Mouse (Mus musculus) embryo, embryonic 11 days (tissue): ENCODE data around the gene Atf7.

Source experiments
- DNase-seq: peaks from one replicate; pipeline ENCODE4 v3.0.0-alpha.2; 2015

The Atf7 gene

DNA sequence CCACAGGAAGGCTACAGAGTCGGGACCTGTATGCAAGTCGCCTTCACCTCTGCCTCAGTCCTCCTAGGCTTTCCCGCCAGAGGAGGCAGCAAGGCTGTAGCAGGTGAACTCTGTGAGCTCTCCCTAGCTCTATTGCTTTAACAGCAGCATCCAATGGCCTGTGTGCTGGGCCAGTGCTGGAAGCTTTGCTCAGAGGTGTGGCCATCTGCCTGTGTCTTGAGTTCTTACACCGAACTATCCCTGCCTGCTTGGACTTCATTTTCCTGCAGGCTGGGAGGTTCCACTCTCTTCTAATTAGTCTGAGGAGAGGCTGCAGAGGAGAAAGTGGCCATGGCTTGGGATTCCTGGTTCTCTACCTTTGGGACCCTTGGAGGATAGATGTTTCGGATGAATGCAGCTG lies 113.3 kb downstream of the Atf7 start:
- DNase-seq = peak; percentile 38

DNA sequence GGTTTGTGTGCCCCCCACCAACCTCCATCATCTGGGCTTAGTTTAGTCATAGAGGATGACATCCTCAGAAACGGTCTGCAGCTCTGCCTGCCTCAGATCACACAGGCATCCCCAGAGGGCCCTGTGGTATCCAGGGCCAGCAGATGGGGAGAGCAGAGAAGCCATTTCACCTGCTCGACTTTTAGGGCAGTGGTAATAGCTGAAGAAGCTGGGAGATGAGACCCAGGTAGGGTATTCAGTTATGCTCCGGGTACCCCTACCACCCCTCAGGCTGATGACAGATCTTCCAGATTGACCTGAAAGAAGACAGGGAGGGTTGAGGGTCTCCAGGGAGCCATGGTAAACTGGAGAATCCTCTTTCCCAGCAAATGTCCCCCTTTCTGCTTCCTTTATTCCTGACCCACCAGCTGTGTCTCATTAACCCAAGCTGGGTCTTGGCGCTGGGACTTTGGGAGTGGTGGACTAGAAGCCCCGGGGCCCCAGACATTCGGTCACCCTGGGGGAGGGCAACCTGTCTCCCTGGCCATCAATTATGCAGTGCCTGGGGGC lies 113.9 kb downstream of the Atf7 start:
- DNase-seq = peak; percentile 77

GRCm38 (mm10) chr15:102510590-102511284 lies 114.5 kb downstream of the Atf7 start:
- DNase-seq = peak; percentile 95

DNA sequence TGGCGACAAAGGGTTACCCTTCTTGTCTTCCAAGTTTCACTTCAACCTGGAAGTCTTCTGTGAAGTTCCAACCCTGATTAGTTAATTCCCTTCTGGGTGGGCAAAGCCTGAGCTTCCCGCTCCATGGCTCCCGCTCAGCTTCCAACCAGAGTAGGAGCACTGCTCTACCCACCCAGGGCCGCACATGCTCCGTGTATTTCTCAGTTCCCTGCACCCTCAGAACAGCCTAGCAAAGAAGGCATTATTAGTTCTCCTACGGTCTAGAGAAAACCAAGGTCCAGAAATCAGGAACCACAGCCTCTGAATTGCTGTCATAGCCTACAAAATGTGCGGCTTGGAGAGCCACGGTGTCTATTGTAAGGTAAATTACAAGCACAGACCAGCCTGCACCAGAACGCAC lies 115.2 kb downstream of the Atf7 start:
- peak; percentile 32 for DNase-seq

- no peak for DNase-seq
Measured at GRCm38 (mm10) chr15:102508336-102508735, 116.9 kb downstream of the Atf7 start.

GRCm38 (mm10) chr15:102507561-102507960 lies 117.7 kb downstream of the Atf7 start:
- DNase-seq = no peak

- DNase-seq = no peak
Measured at GRCm38 (mm10) chr15:102506864-102507263, 118.4 kb downstream of the Atf7 start.

DNA sequence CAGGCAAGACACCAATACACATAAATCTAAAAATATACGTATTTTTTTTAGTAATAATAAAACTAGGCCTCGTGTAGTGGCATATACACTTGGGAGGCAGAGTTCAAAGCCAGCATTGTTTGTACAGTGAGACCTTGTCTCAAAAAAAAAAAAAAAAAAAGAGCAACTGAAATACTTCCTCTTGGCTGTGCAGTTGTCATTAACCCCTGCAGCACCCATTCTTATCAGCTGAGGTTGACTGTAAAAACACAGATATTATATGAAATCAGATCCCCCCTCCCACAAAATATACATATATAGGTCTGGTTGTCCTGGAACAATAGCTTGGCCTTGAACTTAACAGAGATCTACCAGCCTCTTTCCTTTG lies 118.8 kb downstream of the Atf7 start:
- no peak for DNase-seq

- no peak for DNase-seq
Measured at GRCm38 (mm10) chr15:102505770-102506463, 119.3 kb downstream of the Atf7 start.

DNA sequence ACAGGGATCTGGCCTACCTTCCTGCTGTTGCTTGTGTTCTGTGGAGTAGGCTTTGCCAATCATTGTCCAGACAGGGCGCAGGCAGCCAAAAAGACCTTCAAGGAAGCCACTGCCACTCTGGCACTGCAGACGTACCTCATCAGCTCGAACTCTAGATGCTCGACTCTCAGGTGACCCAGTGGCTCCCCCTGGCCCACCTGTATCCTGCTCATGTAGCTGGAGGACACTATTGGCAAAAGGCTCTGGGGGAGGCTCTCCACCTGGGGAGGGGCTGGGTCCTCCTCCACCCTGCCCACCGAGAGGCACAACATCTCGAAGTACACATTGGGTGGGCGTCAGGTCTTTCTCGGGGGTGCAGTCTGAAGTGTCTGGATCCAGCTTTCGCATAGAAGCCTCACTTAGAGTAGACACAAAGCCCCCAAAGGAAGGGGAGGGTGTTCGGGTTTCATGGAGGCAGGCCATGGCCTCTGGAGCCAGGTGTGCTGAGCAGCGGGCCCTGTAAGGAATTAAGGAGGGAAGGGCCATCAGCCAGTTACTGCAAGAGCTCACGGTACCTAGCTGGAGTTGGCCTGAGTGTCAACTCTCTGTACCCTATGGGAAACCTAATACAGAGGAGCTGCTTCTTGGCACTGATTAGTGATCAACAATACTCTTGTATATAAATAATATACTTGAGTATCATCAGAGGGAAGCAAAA lies 120.0 kb downstream of the Atf7 start:
- DNase-seq = no peak

GRCm38 (mm10) chr15:102503924-102504782 lies 121.1 kb downstream of the Atf7 start:
- DNase-seq = no peak

GRCm38 (mm10) chr15:102503447-102503846 lies 121.8 kb downstream of the Atf7 start, which contains the start of gene Gm10337:
Gm10337 (plus strand) TSS chr15:102503722.
- no peak for DNase-seq

DNA sequence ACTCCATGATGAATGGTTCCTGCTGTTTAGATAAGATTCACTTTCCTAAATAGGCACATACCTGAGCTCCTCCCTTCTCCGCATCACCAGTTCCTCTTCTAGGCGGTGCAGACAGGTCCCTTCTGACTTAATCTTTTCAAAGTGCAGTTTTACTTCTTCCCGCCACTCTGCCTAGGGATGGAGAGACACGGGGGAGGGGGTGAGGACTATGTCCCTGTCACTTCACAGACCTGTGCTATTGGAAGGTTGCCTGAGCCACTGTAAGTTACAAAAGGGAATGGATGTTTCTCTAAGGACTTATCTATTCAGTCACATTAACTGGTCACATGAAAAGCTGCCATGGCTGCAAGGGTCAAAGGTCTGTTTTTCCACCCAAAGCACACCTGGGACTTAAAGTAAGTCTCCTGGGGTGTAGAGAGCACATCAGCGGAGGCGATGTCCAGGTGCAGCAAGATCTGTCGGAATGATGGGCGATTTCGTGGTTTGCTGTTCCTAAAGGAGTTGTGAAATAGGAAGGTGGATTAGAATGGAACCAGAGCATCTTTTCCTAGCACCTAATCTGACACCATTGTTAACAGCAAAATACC lies 122.9 kb downstream of the Atf7 start:
- DNase-seq = no peak

- no peak for DNase-seq
Measured at GRCm38 (mm10) chr15:102501084-102501814, 124.0 kb downstream of the Atf7 start.

DNA sequence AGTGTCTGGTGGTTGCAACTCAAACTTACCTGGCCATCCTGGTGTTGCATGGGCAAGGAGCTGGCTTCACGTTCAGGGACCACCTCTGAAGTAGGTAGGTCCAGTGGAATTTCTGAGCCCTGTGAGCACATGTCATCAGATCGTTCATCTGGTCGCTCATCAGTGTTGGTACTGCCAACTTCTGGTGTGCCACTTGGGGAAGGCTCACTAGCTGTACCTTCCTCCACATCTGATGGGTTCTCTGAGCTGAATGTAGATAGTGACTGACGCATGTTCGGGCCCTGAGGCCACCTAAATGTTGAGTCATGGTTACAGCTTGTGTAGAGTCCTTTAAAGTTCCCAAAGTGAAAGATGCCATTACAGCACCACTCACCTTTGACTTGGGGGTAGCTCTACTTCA lies 124.8 kb downstream of the Atf7 start:
- DNase-seq = no peak

GRCm38 (mm10) chr15:102499851-102500250 lies 125.4 kb downstream of the Atf7 start:
- no peak for DNase-seq

- DNase-seq = no peak
Measured at GRCm38 (mm10) chr15:102499370-102499769, 125.9 kb downstream of the Atf7 start.

GRCm38 (mm10) chr15:102498322-102498721 lies 126.9 kb downstream of the Atf7 start:
- no peak for DNase-seq

DNA sequence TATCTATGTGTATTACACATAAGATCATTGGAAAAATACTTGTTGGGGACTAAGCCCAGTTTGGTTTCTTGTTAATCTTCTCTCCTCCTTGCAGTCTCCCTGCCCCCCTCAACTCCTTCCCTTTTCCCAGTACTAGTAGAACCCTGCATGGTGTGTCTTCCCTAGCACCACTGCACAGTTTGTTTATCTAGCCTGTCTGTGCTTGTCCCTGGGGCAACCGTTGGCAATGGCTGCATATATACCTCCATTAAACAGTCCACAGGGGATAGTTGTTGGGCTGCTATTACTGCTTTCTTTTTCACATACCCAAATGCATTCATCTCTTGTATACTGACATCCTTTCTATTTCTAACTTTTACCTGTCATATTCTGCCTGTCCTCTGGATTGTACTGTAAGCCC lies 137.6 kb downstream of the Atf7 start:
- no peak for DNase-seq

DNA sequence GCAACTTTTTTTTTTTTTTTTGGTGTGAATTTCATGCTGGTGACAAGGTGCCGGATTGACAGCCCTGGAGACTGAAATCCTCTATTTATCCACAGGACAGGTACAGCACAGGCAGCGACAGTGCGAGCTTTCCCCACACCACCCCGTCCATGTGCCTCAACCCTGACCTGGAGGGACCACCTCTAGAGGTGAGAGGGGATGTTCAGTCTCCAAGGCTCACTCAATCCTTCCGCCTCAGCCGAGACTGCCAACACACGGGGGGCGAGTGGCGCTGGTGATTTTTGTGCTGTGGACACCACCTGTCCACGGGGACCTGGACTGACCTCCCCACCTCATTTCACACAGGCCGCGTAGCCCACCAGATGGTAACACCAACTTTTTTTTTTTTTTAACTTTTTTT lies 139.4 kb downstream of the Atf7 start:
- no peak for DNase-seq

DNA sequence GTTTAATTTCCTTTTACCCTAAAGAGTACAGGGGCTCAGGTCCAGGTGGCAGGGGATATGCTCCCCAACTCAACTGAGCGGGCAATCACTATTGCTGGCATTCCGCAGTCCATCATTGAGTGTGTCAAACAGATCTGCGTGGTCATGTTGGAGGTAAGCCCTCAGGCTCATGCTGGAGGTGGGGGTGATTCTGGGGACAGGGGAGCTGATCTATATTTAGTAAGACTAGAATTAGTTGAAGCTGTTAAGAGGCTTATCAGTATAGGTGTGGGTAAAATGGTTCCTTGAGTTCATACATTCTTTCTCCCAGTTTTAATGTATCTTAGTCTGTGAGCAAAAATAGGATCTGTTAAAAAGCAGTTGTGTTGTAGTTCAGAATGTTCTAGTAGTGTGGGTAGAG lies 142.1 kb downstream of the Atf7 start:
- DNase-seq = no peak
